Mouse (Mus musculus) T-helper 1 cell (primary cell): ENCODE measurements around the gene Dstn.

Source experiments
- in situ Hi-C: fragments of 300-600 bp; cut with MboI, MseI; formaldehyde crosslinking; loops from one replicate; pipeline ENCODE4 v1.15.1; 2025; ENCODE audit warnings: high pct_unique_total_duplicates

The Dstn gene

GRCm38 (mm10) chr2:143951546-143952315, 36.6 kb downstream of the Dstn start:
- in situ Hi-C loops, result loop anchor here (10.0 kb wide), 1 partner anchor 367 kb away; no protein-coding TSS in a partner anchor

- in situ Hi-C loops, result loop anchor here (10.0 kb wide), 1 partner anchor 369 kb away; no protein-coding TSS in a partner anchor
Observed at GRCm38 (mm10) chr2:143953944-143954343, 38.8 kb downstream of the Dstn start.

- in situ Hi-C loops, result loop anchor here (10.0 kb wide), 1 partner anchor 370 kb away; no protein-coding TSS in a partner anchor
Observed at GRCm38 (mm10) chr2:143955004-143955403, 39.9 kb downstream of the Dstn start.

- in situ Hi-C loops, result loop anchor here (10.0 kb wide), 1 partner anchor 371 kb away; no protein-coding TSS in a partner anchor
Observed at GRCm38 (mm10) chr2:143955746-143956145, 40.6 kb downstream of the Dstn start.

GRCm38 (mm10) chr2:143962192-143962591, 47.1 kb downstream of the Dstn start:
- in situ Hi-C loops, result no loop called here

- in situ Hi-C loops, result no loop called here
Observed at GRCm38 (mm10) chr2:143963318-143963717, 48.2 kb downstream of the Dstn start.

- in situ Hi-C loops, result no loop called here
Observed at GRCm38 (mm10) chr2:143969260-143969659, 54.1 kb downstream of the Dstn start.

- in situ Hi-C loops, result no loop called here
Observed at GRCm38 (mm10) chr2:143970841-143971240, 55.7 kb downstream of the Dstn start.

GRCm38 (mm10) chr2:143971887-143972286, 56.8 kb downstream of the Dstn start:
- in situ Hi-C loops, result no loop called here

- in situ Hi-C loops, result no loop called here
Observed at GRCm38 (mm10) chr2:143973161-143973560, 58.0 kb downstream of the Dstn start.

GRCm38 (mm10) chr2:143975146-143975649, 60.1 kb downstream of the Dstn start:
- in situ Hi-C loops, result no loop called here

- in situ Hi-C loops, result no loop called here
Observed at GRCm38 (mm10) chr2:143978444-143979147, 63.5 kb downstream of the Dstn start.

GRCm38 (mm10) chr2:143980781-143981398, 65.8 kb downstream of the Dstn start:
- in situ Hi-C loops, result loop anchor here (10.0 kb wide), 1 partner anchor 146 kb away; no protein-coding TSS in a partner anchor

- in situ Hi-C loops, result loop anchor here (10.0 kb wide), 1 partner anchor 147 kb away; no protein-coding TSS in a partner anchor
Observed at GRCm38 (mm10) chr2:143982152-143982551, 67.0 kb downstream of the Dstn start.

- in situ Hi-C loops, result loop anchor here (10.0 kb wide), 1 partner anchor 148 kb away; no protein-coding TSS in a partner anchor
Observed at GRCm38 (mm10) chr2:143982901-143983300, 67.8 kb downstream of the Dstn start.

- in situ Hi-C loops, result loop anchor here (10.0 kb wide), 1 partner anchor 149 kb away; no protein-coding TSS in a partner anchor
Observed at GRCm38 (mm10) chr2:143983482-143983881, 68.4 kb downstream of the Dstn start.

GRCm38 (mm10) chr2:143987485-143987884, 72.4 kb downstream of the Dstn start:
- in situ Hi-C loops, result loop anchor here (10.0 kb wide), 1 partner anchor 153 kb away; no protein-coding TSS in a partner anchor

- in situ Hi-C loops, result loop anchor here (10.0 kb wide), 1 partner anchor 153 kb away; no protein-coding TSS in a partner anchor
Observed at GRCm38 (mm10) chr2:143988016-143988415, 72.9 kb downstream of the Dstn start.

- in situ Hi-C loops, result no loop called here
Observed at GRCm38 (mm10) chr2:143990997-143991396, 75.9 kb downstream of the Dstn start.

- in situ Hi-C loops, result no loop called here
Observed at GRCm38 (mm10) chr2:143991964-143992672, 77.0 kb downstream of the Dstn start.
